Mouse (Mus musculus) liver, embryonic 14.5 days (tissue): Measurements from ENCODE around the gene Lmtk2.

Experiments used
- CTCF ChIP-seq: IDR thresholded peaks from 2 replicates; pipeline ENCODE4 v1.5.1; 2016; ENCODE audit warnings: antibody characterized with exemption, low read depth, control low read depth
- EP300 ChIP-seq: IDR thresholded peaks from 2 replicates; pipeline ENCODE4 v1.6.1; 2016; ENCODE audit warnings: antibody characterized with exemption, low read depth

- no peak for TF ChIP-seq CTCF
- no peak for TF ChIP-seq EP300
Measured at GRCm38 (mm10) chr5:144178216-144178615, 78.0 kb downstream of the Lmtk2 start.
